Mouse (Mus musculus): ENCODE measurements at regions not wholly inside any gene's neighbourhood (a gene's known extent, or its start where the extent isn't known, plus 50 kb on each side); places are given as distances from the start of the nearest gene placed in this dataset.
"Not testable (repeated sequence)": the region's sequence is repeated elsewhere in the genome, so short reads cannot be mapped to it uniquely, and the experiment has no call there.

DNA sequence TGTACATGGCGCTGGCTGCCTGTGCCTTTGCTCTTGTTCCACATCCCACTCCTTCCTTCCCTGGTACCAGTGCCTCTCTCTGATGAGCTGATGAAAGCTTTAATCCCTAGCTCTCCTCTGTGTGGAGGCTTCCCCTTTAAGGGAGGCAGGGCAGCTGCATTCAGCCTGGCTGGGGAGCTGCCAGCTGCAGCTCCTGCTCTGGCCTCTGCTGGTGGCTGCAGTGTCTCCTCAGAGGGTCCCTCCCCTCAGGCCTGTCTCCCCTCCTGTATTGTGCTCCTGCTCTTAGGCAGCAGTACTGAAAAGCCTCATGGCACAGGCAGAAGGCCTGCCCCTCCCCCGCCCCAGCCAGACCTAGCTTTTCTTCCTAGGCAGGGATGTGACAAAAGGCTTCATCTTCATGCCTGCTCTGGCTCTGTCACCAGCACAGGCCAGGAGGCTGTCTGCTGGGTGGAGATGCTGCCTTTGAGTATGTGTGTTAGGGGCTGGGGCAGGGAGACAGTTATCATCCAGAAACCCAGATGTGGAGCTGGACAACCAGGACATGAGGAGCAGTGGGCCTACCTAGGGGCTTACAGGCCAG is 97.7 kb upstream of the Zcchc13 start:
- H3K9me3 ChIP-seq; H3K27ac ChIP-seq; H3K4me1 ChIP-seq; H3K4me3 ChIP-seq; DNase-seq (ENCODE audit: low spot score); H3K36me3 ChIP-seq; H3K27me3 ChIP-seq (ENCODE audit: insufficient read depth, poor library complexity, severe bottlenecking): not testable (repeated sequence)
- WGBS = 13% methylated on average over 1 of the region's 2 CpGs

GRCm38 (mm10) chrX:103533306-103533705 is 97.1 kb upstream of the Zcchc13 start:
- DNase-seq (ENCODE audit: low spot score) = no peak
- H3K9me3 ChIP-seq = no peaks in the 10 kb centered on the region
- H3K27ac ChIP-seq = peak overlapping the region; percentile 23; the same call in 1 of the 2 replicates
- H3K4me1 ChIP-seq = peaks cover 8% of the 10 kb centered on the region; the same call in 1 of the 2 replicates
- no peak overlapping the region for H3K4me3 ChIP-seq
- 19% methylated on average over 11 of the region's 11 CpGs for WGBS
- no peaks in the 10 kb centered on the region for H3K27me3 ChIP-seq (ENCODE audit: insufficient read depth, poor library complexity, severe bottlenecking)
- no peaks in the 10 kb centered on the region for H3K36me3 ChIP-seq

- Histone ChIP-seq H3K27me3 (ENCODE audit: insufficient read depth, poor library complexity, severe bottlenecking) (no peaks in the 10 kb centered on the region), H3K4me3 (no peak overlapping the region), H3K27ac (peak overlapping the region; percentile 23; the same call in 1 of the 2 replicates), H3K36me3 (no peaks in the 10 kb centered on the region), H3K4me1 (peaks cover 8% of the 10 kb centered on the region; the same call in 1 of the 2 replicates), H3K9me3 (no peaks in the 10 kb centered on the region)
- WGBS = 42% methylated on average over 1 of the region's 1 CpGs
- no peak for DNase-seq (ENCODE audit: low spot score)
Measured at GRCm38 (mm10) chrX:103533831-103534230, 96.6 kb upstream of the Zcchc13 start.

DNA sequence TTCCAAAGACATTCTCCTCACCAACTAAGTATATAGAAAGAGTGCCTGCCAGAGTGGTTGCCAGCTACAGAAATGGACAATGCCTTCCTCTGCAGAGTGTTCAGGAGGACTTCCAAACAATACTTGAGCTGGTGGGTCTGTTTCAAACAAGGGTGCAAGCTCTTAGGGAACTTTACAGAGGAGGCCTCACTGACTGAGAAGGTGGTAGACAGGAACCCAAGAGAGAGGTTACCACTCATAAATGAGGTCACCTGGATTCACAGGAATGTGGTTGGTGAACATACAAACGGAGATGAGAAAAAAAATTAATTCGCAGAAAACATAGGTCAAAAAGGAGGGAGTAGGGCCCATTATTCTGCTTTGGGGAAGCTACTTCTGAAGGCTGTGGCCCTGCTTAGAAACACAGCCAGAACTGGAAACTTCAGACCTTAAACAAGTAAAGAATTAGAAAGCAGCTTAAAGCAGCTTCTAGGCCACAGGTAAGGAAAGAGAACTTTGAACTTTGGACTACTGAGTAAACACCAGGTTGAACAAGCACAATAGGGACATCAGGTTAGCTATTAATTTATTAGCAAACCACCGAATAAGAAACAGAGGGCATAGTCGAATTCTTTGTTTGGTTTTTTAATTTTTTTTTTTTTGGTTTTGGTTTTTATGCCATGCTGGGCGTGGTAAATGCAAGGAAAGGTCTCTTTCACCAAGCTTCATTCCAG is 83.7 kb upstream of the Zcchc13 start:
- Histone ChIP-seq H3K4me1 (peaks cover 8% of the 10 kb centered on the region; the same call in 1 of the 2 replicates), H3K36me3 (no peaks in the 10 kb centered on the region), H3K9me3 (no peaks in the 10 kb centered on the region), H3K27ac (no peak overlapping the region), H3K4me3 (no peak overlapping the region), H3K27me3 (ENCODE audit: insufficient read depth, poor library complexity, severe bottlenecking) (no peaks in the 10 kb centered on the region)
- WGBS = 83% methylated on average over 5 of the region's 5 CpGs
- DNase-seq (ENCODE audit: low spot score) = no peak

DNA sequence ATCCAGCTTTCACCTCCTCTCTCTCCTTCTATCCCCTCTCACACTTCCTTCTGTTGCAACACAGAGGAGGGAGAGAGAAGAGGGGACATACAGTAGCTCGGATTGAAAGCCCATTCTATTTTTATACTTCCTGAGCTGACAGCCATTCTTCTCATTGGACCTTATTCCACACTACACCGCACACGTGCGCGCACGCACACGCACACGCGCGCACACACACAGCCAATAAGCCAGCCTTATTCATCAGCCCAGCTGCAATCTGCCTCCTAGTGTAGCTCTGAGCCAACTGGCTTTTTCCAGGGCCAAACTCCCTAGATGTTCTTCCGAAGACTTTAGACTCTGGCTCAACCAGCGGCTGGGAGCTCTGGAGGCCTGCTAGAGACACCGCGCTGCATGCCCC is 79.1 kb upstream of the Zcchc13 start:
- Histone ChIP-seq H3K9me3 (no peaks in the 10 kb centered on the region), H3K27ac (peak overlapping the region; percentile 29; the same call in 1 of the 2 replicates), H3K27me3 (ENCODE audit: insufficient read depth, poor library complexity, severe bottlenecking) (no peaks in the 10 kb centered on the region), H3K4me1 (peaks cover 13% of the 10 kb centered on the region; the same call in 1 of the 2 replicates), H3K36me3 (no peaks in the 10 kb centered on the region), H3K4me3 (no peak overlapping the region)
- WGBS = 84% methylated on average over 14 of the region's 14 CpGs
- no peak for DNase-seq (ENCODE audit: low spot score)

DNA sequence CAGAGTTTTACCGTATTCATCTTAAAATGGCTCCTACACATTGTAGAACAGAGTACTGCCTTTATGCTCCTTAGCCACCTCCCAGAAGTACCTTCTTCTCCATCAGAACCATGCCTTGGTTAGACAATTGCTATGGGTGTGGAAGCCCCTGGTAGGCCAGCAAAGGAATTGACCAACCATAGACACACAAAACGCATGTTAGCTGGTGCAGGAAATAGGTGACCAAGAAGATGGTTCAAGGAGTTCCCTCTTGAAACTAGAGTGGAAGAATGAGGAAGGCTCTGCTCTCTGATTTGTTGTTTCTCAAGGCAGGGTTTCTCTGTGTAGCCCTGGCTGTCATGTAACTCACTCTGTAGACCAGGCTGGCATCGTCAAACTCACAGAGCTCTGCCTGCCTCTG is 77.2 kb upstream of the Zcchc13 start:
- Histone ChIP-seq H3K4me3 (no peak overlapping the region), H3K9me3 (no peaks in the 10 kb centered on the region), H3K36me3 (no peaks in the 10 kb centered on the region), H3K27me3 (ENCODE audit: insufficient read depth, poor library complexity, severe bottlenecking) (no peaks in the 10 kb centered on the region), H3K4me1 (peaks cover 23% of the 10 kb centered on the region; the same call in 1 of the 2 replicates), H3K27ac (no peak overlapping the region)
- no peak for DNase-seq (ENCODE audit: low spot score)
- 89% methylated on average over 3 of the region's 3 CpGs for WGBS

DNA sequence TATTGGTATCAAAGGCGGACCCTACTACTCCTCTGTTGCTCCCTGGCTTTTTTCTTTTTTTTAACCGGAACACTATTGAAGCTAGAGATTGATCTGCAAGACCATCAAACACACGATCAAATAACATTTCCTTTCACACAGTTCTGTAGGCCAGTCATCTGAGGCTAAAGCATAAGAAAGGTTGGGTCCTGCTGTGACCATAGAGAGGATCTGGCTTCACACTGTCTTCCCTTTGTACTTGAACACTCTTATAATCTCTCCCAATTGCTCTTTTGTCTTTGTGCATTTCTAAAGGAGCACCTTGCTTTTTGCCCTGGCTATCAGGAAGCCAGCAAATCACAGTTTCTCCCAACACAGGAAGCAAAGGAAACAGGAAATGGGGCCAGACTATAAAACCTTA is 76.8 kb upstream of the Zcchc13 start:
- H3K4me1 ChIP-seq = peaks cover 23% of the 10 kb centered on the region; the same call in 1 of the 2 replicates
- WGBS = 83% methylated on average over 3 of the region's 3 CpGs
- no peaks in the 10 kb centered on the region for H3K9me3 ChIP-seq
- no peak overlapping the region for H3K4me3 ChIP-seq
- H3K27me3 ChIP-seq (ENCODE audit: insufficient read depth, poor library complexity, severe bottlenecking) = no peaks in the 10 kb centered on the region
- DNase-seq (ENCODE audit: low spot score) = no peak
- H3K27ac ChIP-seq = no peak overlapping the region
- no peaks in the 10 kb centered on the region for H3K36me3 ChIP-seq

GRCm38 (mm10) chrX:103555041-103555986 is 75.1 kb upstream of the Zcchc13 start:
- not testable (repeated sequence) for H3K9me3 ChIP-seq; H3K36me3 ChIP-seq; H3K27me3 ChIP-seq (ENCODE audit: insufficient read depth, poor library complexity, severe bottlenecking); DNase-seq (ENCODE audit: low spot score); H3K4me3 ChIP-seq
- H3K4me1 ChIP-seq = peaks cover 23% of the 10 kb centered on the region; the same call in 1 of the 2 replicates
- 32% methylated on average over 4 of the region's 5 CpGs for WGBS
- peak overlapping the region; percentile 64; the same call in 1 of the 2 replicates for H3K27ac ChIP-seq

DNA sequence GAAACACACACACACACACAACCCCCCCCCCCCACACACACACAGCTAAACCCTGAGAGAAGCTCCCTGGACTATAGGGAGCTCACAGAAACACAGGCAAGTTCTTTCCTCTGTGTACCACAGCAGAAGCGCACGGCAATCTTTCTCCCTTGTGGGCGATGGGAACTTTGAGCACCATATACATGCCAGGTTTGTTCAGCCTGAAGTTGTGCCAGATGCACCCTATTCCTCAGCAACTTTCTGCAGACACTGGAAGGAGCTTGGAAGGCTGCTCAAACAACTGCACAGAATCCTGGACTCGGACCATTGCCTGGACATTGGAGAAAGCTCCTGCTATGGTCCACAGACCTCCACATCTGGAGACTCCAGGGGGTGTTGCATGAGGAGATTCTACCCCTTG is 74.3 kb upstream of the Zcchc13 start:
- 57% methylated on average over 4 of the region's 4 CpGs for WGBS
- H3K9me3 ChIP-seq = no peaks in the 10 kb centered on the region
- H3K36me3 ChIP-seq = no peaks in the 10 kb centered on the region
- H3K4me3 ChIP-seq = no peak overlapping the region
- H3K4me1 ChIP-seq = peaks cover 19% of the 10 kb centered on the region; the same call in 1 of the 2 replicates
- no peak for DNase-seq (ENCODE audit: low spot score)
- H3K27me3 ChIP-seq (ENCODE audit: insufficient read depth, poor library complexity, severe bottlenecking) = no peaks in the 10 kb centered on the region
- peak overlapping the region; percentile 64 for H3K27ac ChIP-seq

DNA sequence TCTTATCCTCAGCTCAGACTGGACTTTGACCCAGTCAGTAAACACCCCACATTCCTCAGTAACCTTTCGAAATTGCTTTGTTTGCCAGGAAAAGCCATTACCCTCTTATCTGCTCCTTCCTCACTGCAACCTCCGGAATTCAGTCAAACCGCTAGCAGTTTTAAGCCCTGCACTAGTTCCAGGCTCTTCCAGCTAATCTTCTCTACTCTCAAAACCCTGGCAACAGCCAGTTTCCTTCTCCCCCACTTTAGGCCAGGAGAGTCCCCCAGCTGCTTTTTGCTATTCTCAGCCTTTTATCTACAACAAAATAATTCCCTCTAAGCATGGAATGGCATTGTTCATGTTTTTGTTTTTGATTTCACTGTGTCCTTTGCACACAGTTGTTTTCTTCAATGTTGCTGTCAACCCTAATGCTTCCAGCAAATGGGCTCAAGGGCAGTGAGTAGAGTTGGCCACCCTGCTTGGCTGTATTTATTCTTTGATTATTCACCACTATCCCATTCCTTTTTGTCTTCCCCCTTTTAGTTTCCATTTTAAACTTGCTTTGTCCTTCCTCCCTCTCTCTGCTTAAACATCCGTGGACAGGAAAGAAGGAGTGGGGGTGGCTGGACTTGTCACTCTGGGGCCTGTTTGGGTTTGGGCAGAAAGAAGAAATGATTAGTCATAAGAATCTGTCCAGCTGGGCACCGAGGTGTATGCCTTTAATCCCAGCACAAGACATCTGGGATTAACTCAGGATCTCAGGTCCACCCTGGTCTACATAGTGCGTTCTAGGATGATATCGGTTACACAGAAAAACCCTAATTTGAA is 73.5 kb upstream of the Zcchc13 start:
- Histone ChIP-seq H3K4me1 (peaks cover 15% of the 10 kb centered on the region; the same call in 1 of the 2 replicates), H3K9me3 (no peaks in the 10 kb centered on the region), H3K36me3 (no peaks in the 10 kb centered on the region), H3K27me3 (ENCODE audit: insufficient read depth, poor library complexity, severe bottlenecking) (no peaks in the 10 kb centered on the region), H3K4me3 (no peak overlapping the region), H3K27ac (peak overlapping the region; percentile 64)
- DNase-seq (ENCODE audit: low spot score) = no peak
- WGBS = 48% methylated on average over 7 of the region's 7 CpGs

DNA sequence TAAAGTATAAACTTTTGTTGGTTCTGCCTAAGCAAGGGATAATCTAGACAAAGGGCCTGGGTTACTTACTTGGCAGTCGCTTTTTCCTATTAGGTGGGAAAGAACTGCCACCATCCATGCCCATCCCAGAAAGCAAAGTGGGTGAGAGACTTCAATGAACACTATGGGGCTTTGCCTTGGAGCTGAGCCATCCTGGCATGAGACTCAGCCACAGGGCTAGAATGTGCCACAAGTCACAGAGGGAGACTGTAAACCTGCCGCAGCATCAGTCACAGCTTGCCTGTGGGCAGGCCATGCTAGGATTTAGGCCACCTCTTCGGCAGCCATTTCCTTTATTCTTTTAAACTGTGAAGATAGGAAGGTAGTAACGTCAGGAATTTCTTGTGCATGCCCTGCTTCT is 72.9 kb upstream of the Zcchc13 start:
- no peak for DNase-seq (ENCODE audit: low spot score)
- Histone ChIP-seq H3K27ac (0 out of 2 replicates have a peak overlapping the region, but pooled peaks have one; percentile 64), H3K36me3 (no peaks in the 10 kb centered on the region)

More for the DNA sequence above, 72.9 kb upstream of the Zcchc13 start:
- Histone ChIP-seq H3K4me3 (no peak overlapping the region), H3K4me1 (peaks cover 15% of the 10 kb centered on the region; the same call in 1 of the 2 replicates), H3K27me3 (ENCODE audit: insufficient read depth, poor library complexity, severe bottlenecking) (no peaks in the 10 kb centered on the region), H3K9me3 (no peaks in the 10 kb centered on the region)
- WGBS = 86% methylated on average over 4 of the region's 4 CpGs

Measured in heart, embryonic 10.5 days (tissue).